Mouse (Mus musculus): ENCODE measurements at regions not wholly inside any gene's neighbourhood (a gene's known extent, or its start where the extent isn't known, plus 50 kb on each side); places are given as distances from the start of the nearest gene placed in this dataset.

DNA sequence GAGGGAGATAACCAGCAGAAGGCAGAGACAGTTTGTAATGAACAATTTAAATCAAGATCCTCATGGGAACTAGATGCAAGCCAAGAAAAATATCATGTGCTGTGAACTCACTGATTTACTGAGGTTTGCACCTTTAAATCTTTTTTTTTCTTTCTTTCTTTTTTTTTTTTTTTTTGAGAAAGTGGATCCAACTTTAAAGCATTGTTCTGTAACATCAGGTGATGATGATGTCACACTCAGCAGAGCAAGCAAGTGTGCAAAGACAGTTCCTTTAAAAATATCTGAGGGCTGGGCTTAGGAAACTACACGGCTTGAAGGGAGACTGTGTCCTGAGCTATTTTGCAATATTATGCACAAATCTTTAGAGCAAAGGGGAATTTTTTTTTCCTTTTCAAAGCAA is 166.6 kb upstream of the Ubash3b start:
- DNase-seq (ENCODE audit: low read depth, low spot score): peak; percentile 4

DNA sequence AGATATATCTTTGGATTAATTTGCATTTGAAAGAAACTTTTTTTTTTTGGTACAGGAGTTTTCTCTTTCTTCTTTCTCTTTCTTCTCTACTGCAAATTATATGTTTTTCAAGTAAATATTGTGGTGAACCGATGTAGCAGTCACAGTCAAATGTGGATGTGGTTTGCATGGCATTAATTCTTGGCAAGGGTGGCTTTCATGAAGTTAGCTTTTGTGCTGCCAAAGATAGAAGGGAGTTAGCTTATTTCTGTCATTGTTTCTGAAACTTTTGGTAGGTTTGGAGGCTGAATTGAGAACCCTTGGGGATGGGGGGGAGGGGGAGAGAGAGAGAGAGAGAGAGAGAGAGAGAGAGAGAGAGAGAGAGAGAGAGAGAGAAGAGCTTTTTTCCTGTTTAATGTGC is 166.1 kb upstream of the Ubash3b start:
- peak; percentile 4 for DNase-seq (ENCODE audit: low read depth, low spot score)

DNA sequence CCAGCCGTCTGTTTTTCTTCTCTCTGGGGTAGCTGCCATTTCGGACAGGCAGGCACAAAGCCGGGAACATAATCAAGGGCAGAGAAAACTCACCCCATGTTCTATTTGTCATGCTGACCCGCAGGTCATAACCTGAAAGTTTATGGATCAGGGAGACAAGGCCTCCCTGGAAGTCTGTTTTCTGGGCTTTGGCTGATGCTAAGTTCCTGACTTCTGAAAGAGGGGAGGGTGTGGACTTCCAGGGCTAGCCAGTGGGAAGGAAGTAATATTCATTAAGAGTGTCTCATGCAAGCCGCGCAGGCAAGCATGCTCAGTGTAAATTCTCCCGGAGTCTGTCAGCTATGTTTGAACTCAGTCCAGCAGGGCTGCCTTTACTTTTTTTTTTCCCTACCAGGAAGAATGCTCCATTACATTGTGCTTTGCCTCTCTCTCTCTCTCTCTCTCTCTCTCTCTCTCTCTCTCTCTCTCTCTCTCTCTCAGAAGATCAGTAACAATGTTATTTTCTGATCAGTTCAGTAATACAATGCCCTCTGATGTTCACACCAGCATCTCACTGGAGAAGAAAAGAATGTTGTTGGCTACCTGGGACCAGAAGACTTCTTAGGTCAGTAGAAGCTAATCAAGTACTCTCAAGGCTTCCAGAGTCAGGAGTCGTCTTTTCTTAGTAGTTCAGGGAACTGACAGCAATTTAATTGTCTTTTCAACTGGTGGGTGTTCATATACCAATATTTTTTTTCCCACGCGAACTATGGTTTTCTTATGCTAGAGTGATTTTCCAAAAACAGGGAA is 165.5 kb upstream of the Ubash3b start:
- DNase-seq (ENCODE audit: low read depth, low spot score): peak; percentile 69

GRCm38 (mm10) chr9:41321521-41321920 is 160.0 kb upstream of the Ubash3b start:
- DNase-seq (ENCODE audit: low read depth, low spot score): no peak

DNA sequence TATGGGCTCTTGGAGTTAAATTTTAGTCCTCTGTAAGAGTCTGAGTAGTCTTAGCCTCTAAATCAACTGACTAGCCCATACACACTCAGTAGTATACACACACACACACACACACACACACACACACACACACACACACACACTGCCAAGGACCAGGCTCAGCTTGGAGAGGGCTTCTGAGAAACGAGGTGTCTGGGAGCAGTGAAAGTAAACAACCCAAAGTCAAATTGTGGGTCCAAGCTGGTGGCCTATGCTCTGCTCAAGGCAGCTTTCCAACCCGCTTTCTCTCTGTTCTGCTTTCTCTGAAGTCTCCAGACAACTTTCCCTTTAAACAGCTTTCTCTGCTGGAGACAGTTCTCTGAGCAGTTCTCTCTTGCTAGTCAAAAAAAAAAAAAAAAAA is 157.6 kb upstream of the Ubash3b start:
- DNase-seq (ENCODE audit: low read depth, low spot score): no peak

GRCm38 (mm10) chr9:41306229-41306628 is 144.7 kb upstream of the Ubash3b start:
- no peak for DNase-seq (ENCODE audit: low read depth, low spot score)

DNA sequence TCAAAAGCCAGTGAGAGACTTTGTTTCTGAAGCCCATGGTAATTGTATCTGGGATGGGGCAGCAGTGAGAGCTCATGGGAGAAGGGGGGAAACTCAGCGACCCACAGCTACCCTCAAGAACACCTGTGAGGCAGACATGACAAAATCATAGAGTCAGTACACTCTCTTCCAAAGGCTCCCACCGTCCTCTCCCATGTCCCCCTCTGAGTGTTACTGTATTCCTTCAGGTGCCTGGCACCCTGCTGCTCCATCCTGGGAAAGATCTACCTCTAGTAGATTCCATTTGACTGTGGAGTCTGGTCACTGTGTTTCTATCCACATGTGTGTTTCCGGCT is 142.0 kb upstream of the Ubash3b start:
- no peak for DNase-seq (ENCODE audit: low read depth, low spot score)

DNA sequence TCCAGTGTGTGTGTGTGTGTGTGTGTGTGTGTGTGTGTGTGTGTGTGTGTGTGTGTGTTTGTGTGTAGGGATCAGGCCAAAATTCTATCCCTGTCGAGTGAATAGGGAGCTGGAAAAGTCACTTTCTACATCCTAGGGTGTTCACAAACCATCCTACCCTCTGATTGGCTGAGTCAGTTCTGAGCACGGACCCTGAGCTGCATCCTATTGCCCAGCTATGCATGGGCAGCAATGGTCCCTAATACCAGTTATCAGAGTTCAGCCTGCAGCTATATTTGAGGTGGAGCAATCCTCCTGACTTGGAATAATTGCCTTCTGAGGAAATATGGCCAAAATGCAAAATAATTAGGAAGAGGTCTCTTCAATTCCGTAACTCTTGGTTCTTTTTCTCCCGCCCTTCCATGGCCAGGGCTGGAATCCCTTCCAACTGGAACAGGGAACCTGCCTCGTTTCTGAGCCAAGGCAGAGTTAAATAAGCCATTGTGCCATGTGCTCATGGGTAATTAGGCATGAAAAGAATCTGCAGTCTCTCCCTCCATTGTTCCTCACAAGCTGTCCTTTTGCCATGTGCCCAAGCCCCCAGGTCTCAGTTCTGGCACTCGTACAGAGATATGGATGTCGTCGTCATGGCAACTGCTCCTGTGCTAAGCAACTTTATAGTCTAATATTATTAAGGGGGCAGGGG is 141.5 kb upstream of the Ubash3b start:
- no peak for DNase-seq (ENCODE audit: low read depth, low spot score)

GRCm38 (mm10) chr9:41286145-41286468 is 124.6 kb upstream of the Ubash3b start:
- no peak for DNase-seq (ENCODE audit: low read depth, low spot score)

GRCm38 (mm10) chr9:41285266-41286144 is 124.0 kb upstream of the Ubash3b start:
- DNase-seq (ENCODE audit: low read depth, low spot score): peak; percentile 10

- DNase-seq (ENCODE audit: low read depth, low spot score): no peak
These were observed 116.2 kb upstream of the Ubash3b start for GRCm38 (mm10) chr9:41277726-41278125.

- DNase-seq (ENCODE audit: low read depth, low spot score): no peak
These were observed 112.4 kb upstream of the Ubash3b start for GRCm38 (mm10) chr9:41273839-41274271.

- DNase-seq (ENCODE audit: low read depth, low spot score): peak; percentile 10
These were observed 111.8 kb upstream of the Ubash3b start for GRCm38 (mm10) chr9:41273171-41273781.

- DNase-seq (ENCODE audit: low read depth, low spot score): no peak
These were observed 111.1 kb upstream of the Ubash3b start for GRCm38 (mm10) chr9:41272596-41272995.

DNA sequence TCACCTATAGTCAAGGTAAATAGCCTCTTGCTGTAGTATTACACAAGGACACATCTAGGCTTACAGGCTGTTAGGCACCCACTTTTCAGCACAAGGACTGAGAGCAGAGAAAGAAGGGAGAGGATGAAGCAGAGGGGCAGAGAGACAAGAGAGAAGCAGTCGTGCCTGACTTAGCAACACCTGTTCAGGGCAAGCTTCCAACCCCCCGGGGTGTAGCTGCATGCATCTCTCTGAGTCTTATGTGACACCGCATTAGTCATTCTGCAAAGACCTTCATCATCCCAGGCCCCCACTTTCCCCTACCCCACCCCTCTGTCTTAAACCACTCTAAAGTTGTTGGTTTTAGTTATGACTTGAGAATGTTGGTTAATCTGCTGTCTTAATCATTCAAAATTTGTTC is 106.6 kb upstream of the Ubash3b start:
- DNase-seq (ENCODE audit: low read depth, low spot score): no peak

DNA sequence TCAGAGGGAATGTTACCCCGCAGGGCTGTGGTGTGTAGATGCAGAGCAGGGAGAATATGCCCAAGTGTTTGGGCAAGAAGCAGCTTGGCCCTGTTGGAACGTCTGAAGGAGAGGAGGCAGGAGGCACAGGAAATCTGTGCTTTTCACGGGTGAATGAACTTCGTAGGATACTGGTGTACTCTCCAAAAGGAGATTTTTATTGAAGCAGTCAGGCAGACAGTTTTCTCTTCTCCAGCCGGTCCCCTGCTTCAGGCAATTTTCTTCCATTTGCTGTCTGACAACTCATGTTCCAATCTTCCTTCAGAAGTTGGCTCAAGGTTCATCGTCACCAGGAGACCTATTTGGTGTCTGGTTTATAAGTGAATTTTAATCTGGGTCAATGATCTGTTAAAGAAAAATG is 103.0 kb upstream of the Ubash3b start:
- no peak for DNase-seq (ENCODE audit: low read depth, low spot score)

- DNase-seq (ENCODE audit: low read depth, low spot score): peak; percentile 50
These were observed 95.7 kb upstream of the Ubash3b start for GRCm38 (mm10) chr9:41257244-41257643.

- DNase-seq (ENCODE audit: low read depth, low spot score): no peak
These were observed 80.9 kb upstream of the Ubash3b start for GRCm38 (mm10) chr9:41242372-41242771.

DNA sequence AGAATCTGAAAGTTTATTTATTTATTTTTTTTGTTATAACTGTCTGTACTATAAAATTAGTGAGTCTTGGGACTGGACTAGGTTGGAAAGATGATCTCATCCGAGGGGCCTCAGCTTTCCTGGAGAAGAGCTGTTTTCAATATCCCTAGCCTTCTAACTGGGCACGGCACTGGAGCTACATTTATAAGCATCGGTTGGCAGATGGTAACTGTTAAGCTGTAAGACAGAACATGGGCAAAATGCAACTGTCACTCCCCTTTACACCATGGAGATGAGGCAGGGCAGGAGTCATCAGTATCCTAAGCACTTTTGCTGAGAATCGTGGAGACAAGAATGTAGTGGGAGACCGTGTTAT is 77.6 kb upstream of the Ubash3b start:
- DNase-seq (ENCODE audit: low read depth, low spot score): no peak

DNA sequence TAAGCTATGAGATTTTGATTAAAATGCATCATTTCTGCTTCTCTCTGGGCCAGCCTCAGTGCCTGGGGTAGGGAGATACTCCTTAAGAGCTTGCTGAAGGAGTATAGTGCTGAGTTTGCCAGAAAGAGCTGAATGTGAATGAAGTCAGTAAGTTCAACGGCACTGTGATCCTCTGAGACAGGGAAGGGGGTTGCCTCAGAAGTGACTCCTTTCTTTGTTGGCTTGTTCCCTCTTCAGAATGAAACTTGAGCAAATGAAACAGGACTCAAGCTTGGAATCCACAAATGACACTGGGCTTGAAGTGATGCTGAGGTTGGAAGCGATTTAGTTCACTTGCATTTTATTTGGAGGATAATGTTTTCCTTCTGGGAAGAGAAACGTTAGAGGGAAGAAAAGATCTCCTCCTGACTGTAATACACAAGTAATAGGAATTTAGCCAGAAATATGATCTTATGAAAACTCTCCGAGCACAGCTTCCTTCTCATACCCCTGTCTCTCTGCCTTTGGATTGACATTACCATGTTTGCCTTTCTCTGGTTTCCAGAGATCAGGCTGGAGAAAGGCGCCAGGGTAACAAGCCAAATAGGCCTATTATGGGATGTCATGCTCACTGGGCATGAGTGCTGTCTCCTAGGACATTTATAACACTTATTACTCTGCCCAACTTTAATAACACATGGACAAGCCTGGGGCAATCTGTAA is 77.0 kb upstream of the Ubash3b start:
- DNase-seq (ENCODE audit: low read depth, low spot score): peak; percentile 60

- DNase-seq (ENCODE audit: low read depth, low spot score): no peak
These were observed 75.8 kb upstream of the Ubash3b start for GRCm38 (mm10) chr9:41237265-41237664.

- no peak for DNase-seq (ENCODE audit: low read depth, low spot score)
These were observed 67.7 kb upstream of the Ubash3b start for GRCm38 (mm10) chr9:41229225-41229582.
